Mouse (Mus musculus) cerebellum, adult 2 months (tissue): ENCODE data around the gene AC153137.1.

ENCODE experiments used
- CTCF ChIP-seq: fragments of 200-500 bp; IDR thresholded peaks from 2 replicates; pipeline ENCODE4 v1.5.1; 2011; ENCODE audit warnings: low read depth, mild to moderate bottlenecking, control low read depth, low read length, moderate library complexity, borderline replicate concordance; ENCODE audit not compliant: insufficient read depth
- POLR2A ChIP-seq: fragments of 200-500 bp; IDR thresholded peaks from 2 replicates; pipeline ENCODE4 v1.6.1; 2011; ENCODE audit warnings: low read length, control low read depth, borderline replicate concordance; ENCODE audit not compliant: insufficient read depth

GRCm38 (mm10) chr1:31019283-31019682 is 41.5 kb upstream of the AC153137.1 start:
- TF ChIP-seq CTCF (no peak), POLR2A (no peak)
